Mouse (Mus musculus) midbrain, embryonic 12.5 days (tissue): ENCODE data around the gene Obox2. TPM values are rescaled to one million over a fixed set of nuclear protein-coding genes. Genes with fewer than 3 reads are reported as not detected.
"Not testable (repeated sequence)": the region's sequence is repeated elsewhere in the genome, so short reads cannot be mapped to it uniquely, and the experiment has no call there.

Experiments
- ATAC-seq: fragments of 200-750 bp; cut with Nextera tagmentation; 2 replicates; pipeline ENCODE4 v1.8.0; 2017; ENCODE audit warnings: low read depth, moderate TSS enrichment, moderate library complexity; ENCODE audit not compliant: low FRiP score
- H3K27ac ChIP-seq: fragments of 300-500 bp; sonication (generic); replicated peaks from 2 replicates; pipeline ENCODE4 v1.5.1; 2016; ENCODE audit warnings: mild to moderate bottlenecking
- H3K27me3 ChIP-seq: fragments of 300-500 bp; sonication (generic); 2 replicates; pipeline ENCODE4 v1.6.1; 2016; ENCODE audit warnings: mild to moderate bottlenecking
- H3K36me3 ChIP-seq: fragments of 300-500 bp; sonication (generic); 2 replicates; pipeline ENCODE4 v1.6.1; 2016
- H3K4me1 ChIP-seq: fragments of 300-500 bp; sonication (generic); 2 replicates; pipeline ENCODE4 v1.6.1; 2016
- H3K4me2 ChIP-seq: fragments of 300-500 bp; sonication (generic); replicated peaks from 2 replicates; pipeline ENCODE4 v1.6.1; 2016; ENCODE audit warnings: mild to moderate bottlenecking, moderate library complexity
- H3K4me3 ChIP-seq: fragments of 300-500 bp; sonication (generic); 2 replicates; pipeline ENCODE4 v1.5.1; 2016; ENCODE audit warnings: mild to moderate bottlenecking
- H3K9ac ChIP-seq: fragments of 300-500 bp; sonication (generic); replicated peaks from 2 replicates; pipeline ENCODE4 v1.6.1; 2016; ENCODE audit warnings: mild to moderate bottlenecking, moderate library complexity
- H3K9me3 ChIP-seq: fragments of 300-500 bp; sonication (generic); 2 replicates; pipeline ENCODE4 v1.6.1; 2016; ENCODE audit warnings: mild to moderate bottlenecking
- WGBS: fragments of 180-500 bp; shearing (Covaris S2); methylation state at CpG from one replicate; pipeline ENCODE4 v1.1.7; 2016; 5-methylcytosine and 5-hydroxymethylcytosine counted together
- polyA plus RNA-seq: library from polyadenylated mRNA; unstranded; fragments of >200 nt; fragmentation: Nextera tagmentation; extraction: Ambion mirVana; gene quantifications from 2 replicates; pipeline ENCODE4 v1.2.1, GENCODE M21; 2016

The Obox2 gene
- not detected in 2 replicates for polyA plus RNA-seq

- not testable (repeated sequence) for H3K4me2 ChIP-seq, H3K27me3 ChIP-seq, H3K4me1 ChIP-seq, H3K36me3 ChIP-seq, H3K4me3 ChIP-seq, H3K27ac ChIP-seq, ATAC-seq, H3K9me3 ChIP-seq, H3K9ac ChIP-seq
- no CpG with 5 or more reads among the region's 2 CpGs for WGBS
These were observed at the start of gene Obox2, which contains the start of gene Obox1 for GRCm38 (mm10) chr7:15388421-15388998. Gene Obox2, plus strand, starts transcription at chr7:15388721. Gene Obox1, plus strand, starts transcription at chr7:15388948.

DNA sequence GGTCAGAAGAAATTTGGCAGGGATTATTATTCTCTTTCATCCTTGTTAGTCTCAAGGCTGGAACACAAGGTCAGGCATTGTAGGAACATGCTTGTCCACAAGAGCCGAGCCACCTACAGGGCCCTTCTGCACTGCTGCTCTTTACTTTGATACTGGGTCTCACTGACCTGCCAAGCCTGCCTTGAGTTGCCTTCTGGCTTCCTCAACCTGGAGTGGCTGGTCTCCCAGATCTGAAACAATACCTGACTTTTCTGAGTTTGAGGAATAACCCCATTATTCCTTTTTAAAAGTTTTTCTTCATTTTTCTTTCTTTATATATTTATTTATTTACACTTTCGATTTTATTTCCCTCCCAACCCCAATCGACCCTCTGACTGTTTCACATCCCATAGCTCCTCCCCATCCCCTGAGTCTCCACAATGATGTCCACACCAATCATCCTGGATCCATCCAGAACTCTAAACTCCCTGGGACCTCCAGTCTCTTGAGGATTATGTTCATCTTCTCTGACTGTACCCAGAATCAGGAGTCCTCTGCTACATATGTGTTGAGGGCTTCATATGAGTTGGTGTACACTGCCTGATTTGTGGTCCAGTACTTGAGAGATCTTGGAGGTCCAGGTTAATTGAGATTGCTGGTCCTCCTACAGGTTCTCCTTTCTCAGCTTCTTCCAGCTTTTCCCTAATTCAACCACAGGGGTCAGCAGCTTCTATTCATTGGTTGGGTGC, 10.8 kb downstream of the Obox2 start:
- H3K27me3 ChIP-seq, H3K4me3 ChIP-seq, H3K4me2 ChIP-seq, H3K9ac ChIP-seq, H3K27ac ChIP-seq, ATAC-seq, H3K36me3 ChIP-seq, H3K4me1 ChIP-seq: not testable (repeated sequence)
- peaks cover 24% of the 10 kb centered on the region for H3K9me3 ChIP-seq
- 65% methylated on average over 3 of the region's 3 CpGs for WGBS

GRCm38 (mm10) chr7:15406816-15407215, 18.3 kb downstream of the Obox2 start:
- H3K4me3 ChIP-seq, ATAC-seq, H3K4me2 ChIP-seq, H3K27ac ChIP-seq, H3K27me3 ChIP-seq, H3K9ac ChIP-seq, H3K36me3 ChIP-seq, H3K4me1 ChIP-seq, H3K9me3 ChIP-seq: not testable (repeated sequence)
- 86% methylated on average over 10 of the region's 10 CpGs for WGBS

DNA sequence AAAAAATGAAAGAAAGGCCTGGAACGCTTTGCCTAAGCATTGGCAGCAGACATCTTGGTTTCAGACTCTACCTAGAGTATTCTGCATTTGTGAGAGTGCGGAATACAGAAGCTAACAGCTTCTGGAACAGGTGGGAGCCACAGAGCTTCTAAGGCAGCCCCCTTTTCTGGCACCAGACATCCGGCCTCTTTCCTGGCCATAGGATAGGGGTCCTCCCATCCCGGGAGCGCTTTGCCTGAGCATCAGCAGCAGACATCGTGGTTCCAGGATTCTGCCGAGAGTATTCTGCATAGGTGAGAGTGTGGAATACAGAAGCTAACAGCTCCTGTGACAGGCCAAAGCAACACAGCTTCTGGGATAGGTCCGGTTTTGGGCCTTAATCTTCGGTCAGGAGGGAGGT, 29.5 kb downstream of the Obox2 start:
- not testable (repeated sequence) for ATAC-seq, H3K27ac ChIP-seq, H3K36me3 ChIP-seq, H3K4me2 ChIP-seq, H3K9ac ChIP-seq, H3K4me1 ChIP-seq, H3K27me3 ChIP-seq, H3K4me3 ChIP-seq
- peaks cover 14% of the 10 kb centered on the region for H3K9me3 ChIP-seq
- 89% methylated on average over 9 of the region's 9 CpGs for WGBS

DNA sequence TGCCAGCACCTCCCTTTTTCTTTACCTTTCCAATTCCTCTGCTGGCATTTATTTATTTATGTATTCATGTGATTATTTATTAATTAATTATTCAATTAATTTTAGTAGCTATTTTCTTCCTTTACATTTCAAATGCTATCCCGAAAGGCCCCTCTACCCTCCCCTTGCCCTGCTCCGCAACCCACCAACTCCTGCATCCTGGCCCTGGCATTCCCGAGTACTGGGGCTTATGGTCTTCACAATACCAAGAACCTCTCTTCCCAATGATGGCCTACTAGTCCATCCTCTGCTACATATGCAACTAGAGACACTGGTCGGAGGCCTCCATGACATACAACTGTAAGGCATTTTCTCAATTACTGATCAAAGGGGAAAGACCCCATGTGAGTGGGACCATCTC, 37.0 kb downstream of the Obox2 start:
- not testable (repeated sequence) for H3K9ac ChIP-seq, H3K4me3 ChIP-seq, H3K4me1 ChIP-seq, H3K4me2 ChIP-seq, H3K27me3 ChIP-seq, H3K36me3 ChIP-seq, ATAC-seq, H3K27ac ChIP-seq
- peaks cover 11% of the 10 kb centered on the region for H3K9me3 ChIP-seq
- 78% methylated on average over 4 of the region's 4 CpGs for WGBS

Other genes starting within 250 kb of the Obox2 start
- not detected in 2 replicates for gene Obox1, start 227 bp downstream of the Obox2 start, polyA plus RNA-seq